In genomic region chr5:77292803-77293522, GRCm38 (mm10) we compare ENCODE assay signal across 18 mouse cellular contexts. TPM values are rescaled to one million over a fixed set of nuclear protein-coding genes. Genes with fewer than 3 reads are reported as not detected.
DNase-seq lines count a peak whose midpoint lies in the region; ATAC-seq and TF ChIP-seq lines count a peak whose summit lies in the region.
"Had no signal": no experiment of that assay in that cellular context is flagged by ENCODE, and none has a peak within 500 bp of the region (broad histone marks: within the 10 kb centered on the region; RNA-seq: fewer than 3 reads in every experiment).

No protein-coding gene starts in this region.

- TF ChIP-seq EP300 in liver, postnatal 0 days (IDR thresholded peaks at IDR 0.05; ENCODE audit: low read depth), result no peak

- H3K4me1 ChIP-seq in liver, postnatal 0 days (ENCODE audit: insufficient read depth), result 0 out of 2 replicates have a peak, but pooled peaks cover 4% of the 10 kb centered on the region
- peaks cover 9% of the 10 kb centered on the region for H3K4me1 ChIP-seq in G1E (ENCODE audit: insufficient read depth, low read depth, low read length)
- H3K4me1 ChIP-seq: embryonic facial prominence, embryonic 12.5 days; forebrain, embryonic 15.5 days; hindbrain, embryonic 13.5 days; midbrain, embryonic 15.5 days had no signal

- ATAC-seq in liver, postnatal 0 days, result peak; percentile 46
- peak; percentile 57; the same call in 1 of the 2 replicates for ATAC-seq in G1E (ENCODE audit: extremely low read depth, insufficient number of reproducible peaks, low FRiP score, poor library complexity, severe bottlenecking)
- peak; percentile 98 for ATAC-seq in common myeloid progenitor, adult 5-6 weeks (replicated peaks; ENCODE audit: low read depth, poor library complexity, severe bottlenecking)
- peak; percentile 75 for ATAC-seq in neutrophil, adult 5-6 weeks (ENCODE audit: extremely low read depth, insufficient number of reproducible peaks, low FRiP score, poor library complexity, severe bottlenecking)
- ATAC-seq in frontal cortex, adult (ENCODE audit: low TSS enrichment), result no peak
- ATAC-seq: forebrain, embryonic 15.5 days; midbrain, embryonic 15.5 days had no signal

- DNase-seq in liver, postnatal 0 days, result no peak
- DNase-seq in liver (no peak), G1E (ENCODE audit: low spot score) (peak; percentile 45)
- no peak for DNase-seq in cerebellum, adult 8-10 months
- DNase-seq: adrenal gland, adult 8-10 months; cerebellum, adult 18-20 months; heart, adult 2 months; heart, postnatal 10 days; kidney, postnatal 4 days; right cerebral cortex, adult 18-20 months; thymus, postnatal 25 days had no signal

- no peak for TF ChIP-seq CTCF in liver, postnatal 0 days (IDR thresholded peaks at IDR 0.05; ENCODE audit: low read depth)
- no peak for TF ChIP-seq CTCF in G1E (IDR thresholded peaks at IDR 0.05; ENCODE audit: low read depth, low read length)

- H3K4me2 ChIP-seq in liver, postnatal 0 days (ENCODE audit: low read depth, low read length), result no peak overlapping the region
- H3K4me2 ChIP-seq: embryonic facial prominence, embryonic 12.5 days; forebrain, embryonic 15.5 days; hindbrain, embryonic 13.5 days; midbrain, embryonic 15.5 days had no signal

- H3K27me3 ChIP-seq in liver, postnatal 0 days (ENCODE audit: insufficient read depth, low read length), result no peaks in the 10 kb centered on the region
- H3K27me3 ChIP-seq in G1E (ENCODE audit: insufficient read depth, low read length), result no peaks in the 10 kb centered on the region
- H3K27me3 ChIP-seq: embryonic facial prominence, embryonic 12.5 days; forebrain, embryonic 15.5 days; hindbrain, embryonic 13.5 days; midbrain, embryonic 15.5 days had no signal

- H3K9me3 ChIP-seq in liver, postnatal 0 days (ENCODE audit: low read length), result no peaks in the 10 kb centered on the region
- no peaks in the 10 kb centered on the region for H3K9me3 ChIP-seq in G1E (replicated peaks)
- H3K9me3 ChIP-seq: embryonic facial prominence, embryonic 12.5 days; forebrain, embryonic 15.5 days; hindbrain, embryonic 13.5 days; midbrain, embryonic 15.5 days had no signal

- H3K4me3 ChIP-seq in liver, postnatal 0 days (ENCODE audit: low read depth, low read length), result no peak overlapping the region
- no peak overlapping the region for H3K4me3 ChIP-seq in G1E (ENCODE audit: low read depth, low read length)
- H3K4me3 ChIP-seq: embryonic facial prominence, embryonic 12.5 days; forebrain, embryonic 15.5 days; heart, adult 2 months; hindbrain, embryonic 13.5 days; midbrain, embryonic 15.5 days had no signal

- H3K36me3 ChIP-seq in liver, postnatal 0 days (replicated peaks; ENCODE audit: insufficient read depth, low read length), result peaks cover 19% of the 10 kb centered on the region
- peaks cover 90% of the 10 kb centered on the region for H3K36me3 ChIP-seq in G1E (replicated peaks)

- peak overlapping the region; percentile 49; the same call in 1 of the 2 replicates for H3K27ac ChIP-seq in liver, postnatal 0 days (ENCODE audit: low read depth)
- H3K27ac ChIP-seq: embryonic facial prominence, embryonic 12.5 days; forebrain, embryonic 15.5 days; heart, adult 2 months; hindbrain, embryonic 13.5 days; midbrain, embryonic 15.5 days had no signal

- no peak overlapping the region for H3K9ac ChIP-seq in liver, postnatal 0 days (replicated peaks)
- H3K9ac ChIP-seq: embryonic facial prominence, embryonic 12.5 days; forebrain, embryonic 15.5 days; hindbrain, embryonic 13.5 days; midbrain, embryonic 15.5 days had no signal

- WGBS in liver, postnatal 0 days (ENCODE audit: insufficient replicate concordance), result 59% methylated on average over 7 of the region's 7 CpGs

RNA-seq across cellular contexts. Expression of gene Noa1, which starts 16.9 kb away (rescaled TPM):
- polyA plus RNA-seq in liver, postnatal 0 days (2015; fragmentation: Nextera tagmentation; extraction: Ambion mirVana), result 8.2 and 10.5 TPM in 2 replicates
- 51.1 and 53.2 TPM in 2 replicates for total RNA-seq in G1E (2014; fragmentation: Nextera tagmentation)
- 6.3 and 12.0 TPM in 2 replicates for total RNA-seq in G1E (2017)
- 35.1 and 35.2 TPM in 2 replicates for polyA plus RNA-seq in G1E (2012)
- 20.3 and 40.9 TPM in 2 replicates for total RNA-seq in common myeloid progenitor, adult 5-6 weeks (2017)
- total RNA-seq in neutrophil, adult 5-6 weeks (2017), result 5.5 and 5.8 TPM in 2 replicates

RNA-seq across cellular contexts. Expression of gene Polr2b, which starts 17.0 kb away (rescaled TPM):
- polyA plus RNA-seq in liver, postnatal 0 days (2015; fragmentation: Nextera tagmentation; extraction: Ambion mirVana), result 16.4 and 18.6 TPM in 2 replicates
- total RNA-seq in G1E (2014; fragmentation: Nextera tagmentation) (148 and 198 TPM in 2 replicates), G1E (2017) (163 and 179 TPM in 2 replicates)
- 2.4 and 3.7 TPM in 2 replicates for polyA plus RNA-seq in G1E (2012)
- total RNA-seq in common myeloid progenitor, adult 5-6 weeks (2017), result 160 and 171 TPM in 2 replicates
- total RNA-seq in neutrophil, adult 5-6 weeks (2017), result 97.9 and 120 TPM in 2 replicates

RNA-seq across cellular contexts. Expression of gene Rest, which starts 27.7 kb away (rescaled TPM):
- polyA plus RNA-seq in liver, postnatal 0 days (2015; fragmentation: Nextera tagmentation; extraction: Ambion mirVana), result 6.4 and 6.9 TPM in 2 replicates
- 46.7 and 48.9 TPM in 2 replicates for total RNA-seq in G1E (2014; fragmentation: Nextera tagmentation)
- 43.4 and 52.1 TPM in 2 replicates for total RNA-seq in G1E (2017)
- polyA plus RNA-seq in G1E (2012), result 7.1 and 8.3 TPM in 2 replicates
- total RNA-seq in common myeloid progenitor, adult 5-6 weeks (2017), result 49.7 and 61.6 TPM in 2 replicates
- 62.9 and 70.3 TPM in 2 replicates for total RNA-seq in neutrophil, adult 5-6 weeks (2017)
